Mouse (Mus musculus) heart, postnatal 36 days (tissue): ENCODE measurements at regions not wholly inside any gene's neighbourhood (a gene's known extent, or its start where the extent isn't known, plus 50 kb on each side); places are given as distances from the start of the nearest gene placed in this dataset.

Source experiments
- DNase-seq, 2 experiments: peaks; one replicate each; pipeline ENCODE4 v3.0.0; 2021 to 2022
- intact Hi-C: fragments of 180-260 bp; cut with DNase I; formaldehyde crosslinking; loops from one replicate; pipeline ENCODE4 v1.15.1; 2025

- no peak for DNase-seq
- intact Hi-C loops, result loop anchor here (5.0 kb wide), 4 partner anchors 91 to 309 kb away; partner anchors contain the start of genes Klf13 and Trpm1
Measured at GRCm38 (mm10) chr7:64061170-64061569, 92.5 kb upstream of the Trpm1 start.

GRCm38 (mm10) chr7:64060582-64060981, 93.1 kb upstream of the Trpm1 start:
- intact Hi-C loops, result loop anchor here (5.0 kb wide), 4 partner anchors 92 to 308 kb away; partner anchors contain the start of genes Klf13 and Trpm1
- no peak for DNase-seq

- no peak for DNase-seq
- intact Hi-C loops, result loop anchor here (5.0 kb wide), 4 partner anchors 92 to 308 kb away; partner anchors contain the start of genes Klf13 and Trpm1
Measured at GRCm38 (mm10) chr7:64060051-64060450, 93.6 kb upstream of the Trpm1 start.

- DNase-seq, result no peak
- intact Hi-C loops, result no loop called here
Measured at GRCm38 (mm10) chr7:64058282-64058872, 95.3 kb upstream of the Trpm1 start.

- intact Hi-C loops, result no loop called here
- peak in 1 of 2 experiments; percentile 33 for DNase-seq
Measured at GRCm38 (mm10) chr7:64057873-64058272, 95.8 kb upstream of the Trpm1 start.

GRCm38 (mm10) chr7:64056498-64056897, 97.1 kb upstream of the Trpm1 start:
- intact Hi-C loops, result no loop called here

GRCm38 (mm10) chr7:64054996-64055395, 98.6 kb upstream of the Trpm1 start:
- intact Hi-C loops, result no loop called here
- no peak for DNase-seq

More at GRCm38 (mm10) chr7:64056498-64056897, 97.1 kb upstream of the Trpm1 start:
- no peak for DNase-seq

GRCm38 (mm10) chr7:64053766-64054165, 99.9 kb upstream of the Trpm1 start:
- DNase-seq, result no peak
- intact Hi-C loops, result no loop called here

- DNase-seq, result peak; percentile 47 to 55
- intact Hi-C loops, result no loop called here
Measured at GRCm38 (mm10) chr7:64052400-64052799, 101.2 kb upstream of the Trpm1 start.

- intact Hi-C loops, result no loop called here
- no peak for DNase-seq
Measured at GRCm38 (mm10) chr7:64050826-64051401, 102.7 kb upstream of the Trpm1 start.

- intact Hi-C loops, result no loop called here
- DNase-seq, result peak; percentile 52 to 58
Measured at GRCm38 (mm10) chr7:64050246-64050645, 103.4 kb upstream of the Trpm1 start.

- intact Hi-C loops, result no loop called here
- peak in 1 of 2 experiments; percentile 34 for DNase-seq
Measured at GRCm38 (mm10) chr7:64049183-64049965, 104.3 kb upstream of the Trpm1 start.

GRCm38 (mm10) chr7:64048452-64049182, 105.0 kb upstream of the Trpm1 start:
- peak; percentile 41 to 46 for DNase-seq
- intact Hi-C loops, result no loop called here

- no peak for DNase-seq
- intact Hi-C loops, result loop anchor here (2.0 kb wide), 1 partner anchor 25 kb away; no protein-coding TSS in a partner anchor
Measured at GRCm38 (mm10) chr7:64047831-64048230, 105.8 kb upstream of the Trpm1 start.

- intact Hi-C loops, result no loop called here
- no peak for DNase-seq
Measured at GRCm38 (mm10) chr7:64045292-64045691, 106.6 kb upstream of the Klf13 start.

GRCm38 (mm10) chr7:64042978-64043377, 104.3 kb upstream of the Klf13 start:
- no peak for DNase-seq

GRCm38 (mm10) chr7:64041303-64041702, 102.6 kb upstream of the Klf13 start:
- DNase-seq, result no peak
- intact Hi-C loops, result no loop called here

More at GRCm38 (mm10) chr7:64042978-64043377, 104.3 kb upstream of the Klf13 start:
- intact Hi-C loops, result no loop called here

- intact Hi-C loops, result no loop called here
- peak in 1 of 2 experiments; percentile 25 for DNase-seq
Measured at GRCm38 (mm10) chr7:64040026-64040737, 101.5 kb upstream of the Klf13 start.

- DNase-seq, result no peak
- intact Hi-C loops, result no loop called here
Measured at GRCm38 (mm10) chr7:64037701-64038231, 99.1 kb upstream of the Klf13 start.

GRCm38 (mm10) chr7:64036154-64036553, 97.4 kb upstream of the Klf13 start:
- intact Hi-C loops, result no loop called here
- DNase-seq, result no peak
